Mouse (Mus musculus) cerebellum, postnatal 36 days (tissue): ENCODE measurements around the gene Fbxw8.

Experiments used
- DNase-seq, 2 experiments: peaks; one replicate each; pipeline ENCODE4 v3.0.0; 2021 to 2022; ENCODE audit warnings: mixed read lengths in 2 of 2

The Fbxw8 gene

DNA sequence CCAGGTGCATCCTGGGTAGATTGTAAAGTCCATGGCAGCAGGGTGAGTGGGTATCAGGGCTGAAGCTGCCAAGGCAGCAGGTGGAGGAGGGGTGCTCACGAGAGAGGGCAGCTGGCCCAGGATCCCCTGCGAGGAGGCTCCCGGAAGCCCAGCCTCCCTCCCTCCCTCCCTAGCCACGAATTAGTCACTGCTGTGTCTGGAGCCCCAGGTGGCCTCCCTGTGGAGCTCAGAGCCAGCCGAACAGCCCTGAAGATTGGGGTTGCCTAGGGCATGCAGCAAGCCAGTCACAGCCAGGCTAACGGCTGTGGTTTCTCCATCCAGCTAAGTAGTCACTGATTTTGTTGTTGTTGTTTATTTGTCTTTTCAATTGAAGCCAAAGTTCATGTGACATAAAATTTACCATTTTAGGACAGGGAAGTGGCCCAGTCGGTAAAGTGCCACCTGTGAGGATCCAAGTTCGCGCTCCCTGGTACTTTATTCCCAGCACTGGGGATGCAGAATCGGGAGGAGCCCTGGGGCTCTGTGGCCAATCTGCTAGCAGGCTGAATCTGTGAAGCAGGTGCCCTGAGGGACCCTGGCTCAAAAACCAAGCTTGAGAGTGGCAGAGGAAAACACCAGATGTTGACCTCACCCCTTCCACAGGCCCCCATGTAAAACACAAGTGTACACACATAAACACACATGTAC, 117.3 kb downstream of the Fbxw8 start:
- peak; percentile 76 to 84 for DNase-seq

DNA sequence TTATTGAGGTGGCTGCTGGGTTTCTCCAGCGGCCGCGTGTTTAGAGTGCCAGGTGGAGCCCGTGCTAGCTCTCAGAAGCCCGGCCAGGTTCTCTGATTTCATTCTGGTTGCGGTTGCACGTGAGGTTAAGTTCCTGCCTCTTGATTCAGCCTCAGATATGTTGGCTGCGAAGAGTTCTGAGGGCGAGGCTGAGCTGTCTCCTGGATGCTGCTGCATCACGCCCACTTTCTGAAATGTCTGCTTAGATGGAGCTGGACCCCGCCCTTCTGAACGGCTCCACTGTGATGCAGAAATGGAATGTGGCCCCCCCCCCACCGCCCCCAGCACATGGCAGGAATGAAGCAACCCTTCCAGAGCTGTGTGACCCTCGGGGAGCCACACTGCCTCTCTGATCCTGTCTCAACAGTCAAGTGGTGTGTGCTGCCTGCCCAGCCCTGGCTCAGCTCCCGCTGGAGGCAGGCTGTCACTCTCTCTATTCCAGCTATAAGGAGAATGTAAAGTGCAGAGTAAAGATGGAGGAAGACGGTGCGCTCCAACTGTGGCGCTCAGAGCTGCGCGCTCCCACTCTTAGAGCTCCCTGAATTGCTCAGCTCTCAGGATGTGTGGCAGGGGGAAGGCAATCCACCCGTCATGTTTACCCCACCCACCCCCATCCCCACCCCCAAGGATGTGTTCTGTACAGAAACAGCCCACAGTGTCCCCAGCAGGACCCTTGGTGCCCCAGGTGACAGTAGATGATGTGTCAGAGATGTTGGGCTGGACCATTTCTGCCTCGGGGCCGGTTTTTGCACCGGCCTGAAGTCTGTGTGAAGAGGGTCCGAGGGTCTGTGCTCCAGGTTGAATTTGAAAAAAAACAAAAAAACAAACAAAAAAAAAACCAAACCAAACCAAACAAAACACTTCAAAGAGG, 118.1 kb downstream of the Fbxw8 start:
- peak; percentile 48 to 53 for DNase-seq

DNA sequence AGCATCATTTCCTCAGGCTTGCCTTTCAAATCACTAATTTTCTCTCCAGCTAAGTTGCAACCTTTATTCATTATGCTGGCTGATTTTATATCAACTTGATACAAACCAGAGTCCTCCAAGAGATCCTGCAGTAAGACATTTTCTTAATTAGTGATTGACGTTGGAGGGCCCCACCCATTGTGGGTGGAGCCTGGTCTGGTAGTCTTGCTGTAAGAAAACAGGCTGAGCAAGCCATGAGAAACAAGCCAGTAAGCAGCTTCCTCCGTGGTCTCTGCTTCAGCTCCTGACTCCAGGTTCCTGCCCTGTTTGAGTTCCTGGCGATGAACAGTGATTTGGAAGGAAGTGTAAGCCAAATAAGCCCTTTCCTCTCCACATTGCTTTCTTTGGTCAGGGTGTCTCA, 119.5 kb downstream of the Fbxw8 start:
- no peak for DNase-seq

DNA sequence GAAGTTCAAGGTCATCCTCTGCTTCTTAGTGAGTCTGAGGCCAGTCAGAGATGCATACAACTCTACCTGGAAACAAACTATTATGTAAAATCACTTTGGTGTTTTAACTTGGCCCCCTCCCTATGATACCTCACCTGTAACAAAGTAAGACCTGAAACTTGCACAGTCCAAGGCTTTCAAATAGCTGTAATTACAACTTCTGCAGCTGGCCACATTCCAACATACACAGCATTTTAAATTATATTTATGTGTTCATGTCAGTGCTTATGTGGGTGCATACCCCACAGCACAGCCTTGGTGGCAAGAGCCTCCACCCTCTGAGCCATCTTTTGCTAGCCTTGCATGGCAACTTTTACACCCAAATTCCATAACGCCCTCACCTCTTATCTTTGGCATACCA, 120.6 kb downstream of the Fbxw8 start:
- no peak for DNase-seq

DNA sequence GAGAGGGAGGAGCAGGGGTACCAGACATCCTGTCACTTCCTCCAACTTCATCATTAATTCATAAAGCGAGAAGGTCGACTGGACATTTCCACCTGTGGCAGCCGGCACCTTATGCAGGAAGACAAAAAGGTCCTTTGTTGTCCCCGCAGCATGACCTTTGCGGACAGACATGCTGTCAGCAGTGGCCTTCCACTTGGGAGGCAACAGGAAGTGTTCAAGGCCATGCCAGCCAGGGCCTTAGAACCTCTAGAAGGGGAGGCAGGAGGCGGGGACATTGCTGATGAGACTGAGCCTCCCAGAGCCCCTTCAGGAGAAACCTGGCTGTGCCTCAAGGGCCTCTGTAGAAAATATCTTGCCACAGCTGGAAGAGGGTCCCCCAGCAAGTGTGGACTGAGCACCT, 121.5 kb downstream of the Fbxw8 start:
- no peak for DNase-seq

DNA sequence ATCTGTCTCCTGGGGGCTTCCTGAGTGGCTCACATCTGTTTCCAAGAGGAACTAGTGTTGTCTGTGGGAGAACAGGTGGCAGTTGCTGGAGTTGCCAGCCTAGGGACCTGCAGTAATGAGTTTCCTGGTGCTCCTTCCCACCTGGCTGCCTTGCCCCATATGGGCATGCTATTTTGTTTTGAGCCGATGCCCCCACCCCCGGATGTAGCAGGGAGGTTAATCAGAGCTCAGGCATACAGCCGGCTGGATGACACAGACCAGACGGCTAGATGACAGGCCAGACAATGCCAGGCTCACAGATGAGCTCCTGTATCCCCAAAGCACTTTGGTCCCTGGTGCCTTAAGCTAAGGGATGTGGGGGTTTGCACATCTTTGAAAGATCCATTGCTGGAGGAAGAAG, 121.9 kb downstream of the Fbxw8 start:
- peak in 1 of 2 experiments; percentile 63 for DNase-seq

DNA sequence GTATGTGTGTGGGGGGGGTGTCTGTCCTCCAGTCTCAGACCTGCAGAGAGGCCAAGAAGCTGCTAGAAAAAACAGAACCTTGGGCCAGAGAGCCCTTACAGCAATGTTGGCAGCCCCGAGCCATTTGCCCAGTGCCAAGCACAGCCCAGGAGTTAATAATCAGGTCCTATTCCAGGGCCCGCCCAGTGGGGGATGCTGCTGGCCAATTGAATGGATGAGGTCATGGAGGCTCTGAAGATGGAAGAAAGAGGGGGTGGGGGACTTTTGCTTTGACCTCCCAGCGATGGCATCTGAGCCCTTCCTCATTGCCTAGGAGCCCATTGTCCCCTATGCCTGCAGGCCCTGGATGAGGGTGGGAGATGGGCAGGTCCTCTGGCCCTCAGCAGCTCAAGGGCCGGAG, 123.8 kb downstream of the Fbxw8 start:
- DNase-seq, result peak in 1 of 2 experiments; percentile 62

DNA sequence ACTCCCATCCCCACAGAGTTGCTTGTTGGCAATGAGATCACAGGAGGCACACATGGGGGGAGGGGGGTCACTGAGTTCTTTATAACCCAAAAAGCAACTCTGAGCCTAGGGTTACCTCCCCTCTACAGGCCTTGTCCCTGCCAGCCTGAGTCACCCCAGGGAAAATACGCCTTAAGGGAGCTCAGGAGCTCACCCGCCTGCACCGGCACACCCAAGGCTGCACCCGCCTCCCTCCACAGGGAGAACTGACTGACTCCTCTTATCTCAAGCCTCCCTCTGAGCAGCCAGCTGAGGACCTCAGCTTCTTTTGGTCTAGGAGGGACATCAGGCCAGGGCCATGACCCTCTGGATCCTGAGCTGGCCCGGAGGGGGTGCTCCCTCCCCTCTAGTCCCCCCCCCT, 124.2 kb downstream of the Fbxw8 start:
- DNase-seq, result no peak

DNA sequence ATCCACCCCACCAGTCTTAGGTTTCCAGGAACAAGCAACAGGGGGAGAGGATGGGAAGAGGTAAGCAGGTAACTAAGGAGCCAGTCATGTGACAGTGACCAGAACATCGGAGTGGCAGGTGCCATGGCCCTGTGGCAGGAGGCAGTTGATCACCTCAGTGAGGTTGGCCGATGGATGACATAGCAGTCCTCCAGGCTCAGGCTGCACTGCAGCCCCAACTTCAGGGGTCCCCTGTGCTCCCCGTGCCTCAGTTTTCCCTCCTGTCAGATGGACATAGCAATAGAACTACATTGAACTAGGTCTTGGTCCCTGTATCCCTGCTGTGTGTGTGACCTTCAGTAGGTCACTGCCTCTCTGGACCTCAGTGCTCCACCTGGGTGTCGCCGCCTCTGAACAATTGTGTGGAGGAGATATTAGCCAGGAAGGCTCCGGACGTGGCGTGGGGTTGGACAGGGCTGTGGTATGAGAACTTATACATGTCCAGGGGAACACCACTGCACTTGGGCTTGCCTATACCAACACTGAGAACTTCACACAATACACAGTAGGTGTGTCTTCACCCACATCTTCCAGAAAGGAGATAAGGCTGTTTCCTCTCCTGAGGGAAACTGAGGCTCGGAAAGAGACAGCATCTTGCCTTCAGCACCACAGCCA, 125.1 kb downstream of the Fbxw8 start:
- no peak for DNase-seq

DNA sequence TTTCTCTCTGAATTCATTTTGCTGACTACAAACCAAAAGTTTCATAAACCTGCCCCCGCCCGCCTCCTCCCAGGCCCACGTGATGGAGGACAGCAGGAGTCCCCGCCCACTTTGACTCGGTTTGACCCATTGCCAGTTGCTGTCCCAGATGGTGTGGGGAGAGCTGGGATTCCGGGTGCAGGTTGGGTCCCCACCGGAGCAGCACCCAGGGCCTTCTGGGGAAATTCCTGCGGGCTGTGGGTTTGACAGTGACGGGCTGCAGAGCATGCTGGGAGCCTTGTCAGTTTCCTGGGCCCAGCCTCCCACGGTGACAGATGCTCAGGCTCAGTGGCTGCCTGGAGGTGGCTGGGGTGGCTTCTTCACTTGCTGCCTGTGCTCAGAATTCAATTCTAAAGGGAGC, 125.8 kb downstream of the Fbxw8 start:
- DNase-seq, result peak; percentile 55 to 66

DNA sequence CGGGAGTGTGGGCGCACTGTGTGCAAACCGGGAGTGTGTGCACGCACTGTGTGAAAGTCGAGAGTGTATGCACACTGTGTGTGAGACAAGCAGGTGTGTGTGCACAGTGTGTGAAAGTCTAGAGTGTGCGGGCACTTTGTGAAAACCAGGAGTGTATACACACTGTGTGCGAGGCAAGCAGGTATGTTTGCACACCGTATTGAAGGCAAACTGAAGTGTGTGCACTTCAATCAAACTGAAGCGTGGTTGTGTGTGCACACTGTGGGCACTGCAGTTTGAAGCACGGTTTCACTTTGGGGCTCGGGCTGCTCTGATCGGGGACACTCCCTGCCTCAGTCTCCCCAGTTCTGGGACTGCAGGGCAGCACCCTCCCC, 126.2 kb downstream of the Fbxw8 start:
- no peak for DNase-seq

DNA sequence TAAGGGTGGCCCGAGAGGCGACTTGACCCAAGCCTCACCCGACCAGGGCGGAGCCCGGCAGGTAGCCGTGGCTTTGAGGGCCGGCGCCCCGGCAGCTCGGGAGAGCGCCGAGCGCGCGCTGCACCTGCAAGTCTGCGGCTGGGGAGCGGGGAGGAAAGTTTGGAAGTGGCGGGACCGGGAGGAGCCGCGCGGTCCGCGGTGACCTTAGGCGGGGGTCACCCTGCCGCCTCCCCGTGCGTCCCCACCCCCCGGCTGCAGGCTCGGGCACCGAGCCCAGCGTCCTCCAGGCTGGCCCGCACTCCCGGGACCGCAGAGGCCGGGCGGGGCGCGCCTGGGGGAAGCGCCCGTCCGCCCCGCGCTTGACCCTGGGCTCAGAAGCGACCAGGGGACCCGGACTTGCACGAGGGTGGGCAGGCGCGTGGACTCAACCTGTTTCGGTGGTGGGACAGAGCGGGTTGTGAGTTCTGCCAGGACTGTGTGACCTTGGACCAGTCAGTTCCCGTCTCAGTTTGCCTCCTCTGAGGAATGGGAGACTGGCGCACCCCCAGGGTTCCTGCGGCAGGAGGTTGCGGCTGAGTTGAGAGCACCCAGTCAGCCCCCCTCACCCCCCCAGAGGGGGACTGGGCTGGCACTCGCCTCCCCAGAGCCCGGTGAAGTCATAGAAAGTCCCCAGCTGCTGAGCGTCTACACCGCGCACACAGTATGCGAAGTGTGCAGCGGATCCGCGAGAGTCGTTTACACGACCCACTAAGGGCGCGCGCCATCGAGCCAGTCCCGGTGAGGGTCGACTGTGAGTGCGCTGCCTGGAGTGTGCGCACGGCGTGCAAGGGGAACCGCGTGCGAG, 126.9 kb downstream of the Fbxw8 start:
- DNase-seq, result peak in 1 of 2 experiments; percentile 57

DNA sequence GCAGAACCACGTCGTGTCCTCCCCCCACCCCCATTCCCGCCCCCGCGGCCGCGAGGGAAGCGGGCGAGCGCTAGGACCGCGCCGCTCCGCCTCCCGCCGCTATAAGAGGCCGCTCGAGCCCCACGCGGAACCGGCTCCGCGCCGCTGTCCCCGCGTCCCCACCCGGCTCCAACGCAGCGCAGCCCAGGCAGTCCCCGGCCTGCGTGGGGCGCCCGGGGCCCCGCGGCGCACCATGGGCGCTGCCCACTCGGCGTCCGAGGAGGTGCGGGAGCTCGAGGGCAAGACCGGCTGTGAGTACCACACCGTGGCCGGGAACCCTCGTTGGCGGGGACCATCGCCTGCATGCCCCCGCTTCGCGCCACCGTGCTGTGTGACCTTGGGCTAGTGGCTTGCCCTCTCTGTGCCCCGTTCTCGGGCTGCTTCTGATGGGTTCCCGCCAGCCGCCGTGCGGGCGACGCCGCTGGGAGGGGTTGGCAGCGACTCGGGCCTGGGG, 127.5 kb downstream of the Fbxw8 start, which contains the start of gene Tesc:
Gene Tesc, plus strand, starts transcription at position 46 of the 493 bp plus-strand sequence.
- DNase-seq, result peak; percentile 68 to 75

DNA sequence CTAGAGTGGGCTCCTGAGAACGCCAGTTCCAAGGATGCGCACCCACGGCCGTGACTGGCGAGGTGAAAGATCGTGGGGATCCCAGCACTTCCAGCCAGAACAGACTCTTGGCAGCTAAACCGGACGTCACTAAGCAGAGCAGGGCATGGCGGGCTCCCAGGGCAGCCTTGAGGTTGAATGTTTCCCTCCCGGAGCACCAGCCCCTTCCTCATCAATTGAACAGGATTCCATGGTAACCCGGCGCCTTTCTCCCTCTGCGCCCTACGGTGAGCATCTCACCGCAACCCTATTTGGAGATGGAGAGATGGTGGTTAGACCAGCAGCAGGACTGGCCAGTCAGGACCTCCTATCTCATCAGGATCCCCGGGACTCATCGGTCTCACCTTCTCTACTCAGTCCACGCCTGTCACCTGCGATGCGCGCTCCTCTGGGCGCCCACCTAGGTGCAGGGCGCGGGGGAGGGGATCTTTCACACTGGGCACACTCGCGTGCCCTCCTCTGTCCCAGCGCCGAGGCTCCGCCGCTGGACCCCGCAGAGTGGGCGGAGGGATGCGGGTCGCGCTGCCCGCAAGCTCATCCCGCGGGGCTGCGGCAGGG, 128.1 kb downstream of the Fbxw8 start:
- DNase-seq, result no peak

DNA sequence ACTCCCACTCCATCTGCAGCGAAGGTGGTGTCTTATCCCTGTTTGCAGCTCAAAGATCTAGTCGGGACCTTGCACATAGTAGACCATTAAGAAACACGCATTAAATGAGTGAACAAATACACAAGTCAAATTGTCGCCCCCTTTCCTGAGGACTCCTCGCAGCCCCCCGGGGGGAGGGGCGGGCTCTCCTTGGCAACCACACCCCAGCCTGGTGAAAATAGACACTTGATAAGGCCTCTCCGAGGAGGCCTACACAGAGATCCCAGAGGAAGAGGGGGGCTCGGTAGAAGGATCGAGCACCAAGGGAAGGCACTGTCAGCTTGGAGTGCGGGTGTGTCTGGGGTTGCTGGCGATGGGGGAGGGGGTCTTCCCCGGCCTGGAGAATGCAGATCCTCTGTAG, 128.9 kb downstream of the Fbxw8 start:
- no peak for DNase-seq

DNA sequence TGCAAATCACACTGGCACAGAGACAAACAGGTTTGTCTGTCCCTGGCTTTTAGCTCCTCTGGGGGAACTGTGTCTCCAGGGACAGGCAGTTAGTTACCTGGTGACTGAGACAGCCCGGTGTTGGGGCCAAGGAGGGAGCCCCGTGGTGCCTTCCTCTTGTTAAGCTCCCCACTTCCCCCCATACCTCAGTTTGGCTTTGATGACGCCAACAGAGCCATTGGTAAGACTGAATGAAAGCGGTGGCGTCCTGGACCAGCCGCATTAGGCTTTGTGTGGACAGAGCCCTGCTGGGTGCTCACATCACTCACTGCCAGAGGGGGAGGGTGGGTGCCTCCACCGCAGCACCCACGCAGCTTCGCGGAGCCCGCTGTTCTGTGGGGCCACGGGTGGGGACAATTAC, 129.4 kb downstream of the Fbxw8 start:
- no peak for DNase-seq

DNA sequence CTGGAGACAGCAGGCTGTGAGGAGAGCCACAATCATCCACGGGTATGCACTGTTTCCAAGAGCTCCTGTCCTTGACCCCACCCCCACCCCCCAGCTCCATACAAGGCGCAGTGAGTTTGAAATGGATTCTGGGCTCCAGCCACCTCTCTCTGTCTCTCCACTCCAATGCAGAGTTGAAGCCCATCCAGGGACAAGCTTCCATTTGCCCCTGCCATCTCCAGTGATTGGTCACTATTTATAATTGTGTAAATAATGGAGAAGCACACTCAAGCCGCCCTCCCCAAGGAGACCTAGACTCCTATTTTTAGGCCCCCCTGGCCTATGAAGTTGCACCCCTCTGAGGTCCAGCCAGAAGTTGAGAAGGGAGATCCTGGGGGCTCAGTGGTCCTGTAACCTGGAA, 132.2 kb downstream of the Fbxw8 start:
- DNase-seq, result no peak

DNA sequence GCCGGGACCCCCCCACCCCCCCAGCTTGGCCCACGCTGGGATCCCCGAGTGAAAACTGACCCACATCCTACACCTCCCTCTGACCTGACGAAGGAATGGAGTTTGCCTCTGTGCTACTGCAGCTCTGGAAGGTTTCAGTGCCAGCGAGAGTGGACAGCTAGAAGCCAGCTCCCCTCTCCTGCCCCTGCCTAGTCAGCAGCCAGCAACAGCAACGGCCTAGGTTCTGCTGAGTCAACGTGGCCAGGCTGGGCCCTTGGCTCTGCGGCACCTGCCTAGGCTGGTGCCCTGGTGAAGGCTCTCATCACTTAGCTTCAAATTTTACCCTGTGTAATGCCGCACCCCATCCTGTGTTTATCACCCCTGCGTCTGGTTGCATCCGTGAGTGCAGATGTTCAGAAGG, 135.4 kb downstream of the Fbxw8 start:
- no peak for DNase-seq

DNA sequence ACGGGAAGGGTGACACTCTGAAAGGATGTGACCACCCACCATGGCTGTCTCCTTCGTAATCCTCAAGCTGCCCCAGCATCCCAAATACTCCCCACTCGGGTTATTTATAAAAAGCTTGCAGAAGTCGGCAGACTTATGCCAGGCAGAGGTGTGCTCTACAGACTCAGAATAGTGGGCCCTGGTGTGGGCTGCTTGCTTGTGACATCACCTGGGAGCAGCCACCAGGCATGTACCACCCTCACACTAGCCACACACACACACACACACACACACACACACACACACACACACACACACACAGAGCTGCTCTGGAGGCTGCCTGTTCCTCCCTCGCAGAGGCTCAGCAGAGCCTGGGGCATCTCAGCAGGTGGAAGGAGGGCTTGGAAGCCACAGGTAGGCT, 137.7 kb downstream of the Fbxw8 start:
- DNase-seq, result no peak

DNA sequence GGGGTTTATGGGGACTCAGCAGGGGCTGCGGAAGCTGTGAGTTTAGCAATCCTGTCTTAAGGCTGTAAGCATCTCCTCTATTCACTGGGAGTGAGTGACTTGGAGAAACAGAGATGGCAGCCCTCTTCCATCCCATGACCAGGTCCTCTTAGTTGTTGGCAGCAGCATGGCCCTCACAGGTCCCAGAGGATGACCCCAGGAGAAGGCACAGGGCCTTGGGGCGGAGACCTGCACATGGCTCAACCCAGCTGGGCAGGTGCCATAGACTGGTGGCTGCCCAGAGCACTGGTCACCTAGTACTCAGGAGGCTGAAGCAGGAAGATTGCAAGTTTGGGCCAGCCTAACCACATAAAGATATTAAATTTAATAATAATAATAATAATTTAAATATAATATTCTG, 139.6 kb downstream of the Fbxw8 start:
- DNase-seq, result no peak

DNA sequence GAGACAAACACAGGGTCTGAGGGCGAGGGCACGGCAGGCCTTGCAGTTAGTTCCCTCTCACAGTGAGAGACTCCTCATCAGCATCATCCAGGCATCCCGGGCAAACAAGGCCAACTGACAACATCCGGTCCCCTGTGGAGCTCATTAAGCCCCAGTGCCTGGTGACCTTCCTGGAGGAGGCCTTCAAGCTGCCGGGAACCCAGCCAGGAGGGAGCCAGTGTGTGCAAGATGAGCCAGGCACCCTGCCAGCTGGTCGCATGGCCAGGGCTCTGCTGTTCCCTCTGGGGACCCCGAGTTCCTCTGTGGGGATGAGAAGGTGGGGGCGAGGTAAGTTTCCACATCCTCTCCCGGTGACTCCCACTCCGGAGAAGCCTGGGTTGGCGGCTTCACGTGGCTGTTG, 140.2 kb downstream of the Fbxw8 start:
- peak; percentile 74 to 81 for DNase-seq
